Mouse (Mus musculus) G1E (cell line): ENCODE measurements around the gene Mettl24.

ENCODE experiments used
- CTCF ChIP-seq: IDR thresholded peaks from 2 replicates; pipeline ENCODE4 v1.5.1; 2012; ENCODE audit warnings: low read depth, low read length, inconsistent platforms, mixed read lengths
- GATA1 ChIP-seq: IDR thresholded peaks from 2 replicates; pipeline ENCODE4 v1.6.1; 2012; ENCODE audit warnings: borderline replicate concordance, low read length, inconsistent platforms, mixed read lengths
- POLR2AphosphoS5 ChIP-seq: IDR thresholded peaks from 2 replicates; pipeline ENCODE4 v1.6.1; 2012; ENCODE audit warnings: low read depth, low read length, inconsistent platforms; ENCODE audit not compliant: insufficient replicate concordance
- TAL1 ChIP-seq: conservative IDR thresholded peaks from 2 replicates; pipeline ENCODE4 v1.6.1; 2012; ENCODE audit warnings: low read depth, low read length, inconsistent platforms, mixed read lengths

DNA sequence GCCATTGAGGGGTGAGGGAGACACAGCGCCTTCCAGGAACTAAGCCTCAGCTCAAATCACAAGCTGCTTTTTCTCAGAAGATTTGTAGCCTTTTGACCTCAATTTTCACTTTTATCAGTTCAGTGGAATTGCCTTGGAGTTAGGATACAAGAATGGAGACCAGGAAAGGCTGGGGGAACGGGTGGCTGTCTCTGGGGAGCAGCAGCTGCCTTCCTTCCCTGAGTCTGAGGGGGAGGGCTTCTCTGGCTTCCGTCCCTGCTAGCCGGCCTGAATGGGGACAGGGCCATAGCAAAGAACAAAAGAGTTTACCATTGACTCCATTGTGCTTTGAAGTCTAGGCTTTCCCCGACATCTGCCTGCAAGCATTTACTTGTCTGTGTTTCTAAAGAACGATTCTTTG lies 41.3 kb downstream of the Mettl24 start:
- TF ChIP-seq TAL1 (no peak), CTCF (no peak), POLR2AphosphoS5 (no peak), GATA1 (no peak)
